Mouse (Mus musculus) CH12.LX (cell line): ENCODE measurements around the gene Nptn. TPM values are rescaled to one million over a fixed set of nuclear protein-coding genes. Genes with fewer than 3 reads are reported as not detected.

Source experiments
- DNase-seq: peaks from one replicate; pipeline ENCODE4 v3.0.0-alpha.2; 2013; ENCODE audit errors: extremely low read depth
- H3K27ac ChIP-seq: 2 replicates; pipeline ENCODE4 v1.5.1; 2012; ENCODE audit warnings: low read depth, mild to moderate bottlenecking, control low read depth, moderate library complexity; ENCODE audit not compliant: insufficient read depth
- H3K27me3 ChIP-seq: replicated peaks from 2 replicates; pipeline ENCODE3; 2012; ENCODE audit warnings: inconsistent platforms
- H3K36me3 ChIP-seq, 2 experiments: replicated peaks in 1 of 2; 2 replicates each; pipeline versions ENCODE3 to v1.6.1; 2012; ENCODE audit warnings: inconsistent platforms in 1 of 2, low read length in 1 of 2, mild to moderate bottlenecking in 1 of 2, mixed read lengths in 1 of 2, moderate library complexity in 1 of 2; ENCODE audit not compliant: control insufficient read depth in 1 of 2, insufficient read depth in 1 of 2
- H3K4me1 ChIP-seq, 2 experiments: 2 replicates each; pipeline ENCODE4 v1.6.1; 2012; ENCODE audit warnings: inconsistent platforms in 1 of 2, moderate library complexity in 1 of 2; ENCODE audit not compliant: insufficient read depth in 2 of 2, control insufficient read depth in 1 of 2
- H3K4me2 ChIP-seq: 2 replicates; pipeline ENCODE4 v1.6.1; 2012; ENCODE audit warnings: low read depth, mild to moderate bottlenecking, control low read depth; ENCODE audit not compliant: poor library complexity, insufficient read depth, severe bottlenecking
- H3K4me3 ChIP-seq, 3 experiments: fragments of 150-350 bp in 1 of 3; sonication (generic) in 1 of 3; replicated peaks in 1 of 3; 2 replicates each; pipeline versions ENCODE3 to v1.5.1; 2011 to 2012; ENCODE audit warnings: low read depth in 2 of 3, low read length in 2 of 3, mild to moderate bottlenecking in 2 of 3, moderate library complexity in 2 of 3, control low read depth in 1 of 3, improper control_type of control experiment in 1 of 3, inconsistent platforms in 1 of 3, mixed read lengths in 1 of 3; ENCODE audit not compliant: poor library complexity in 1 of 3
- H3K79me2 ChIP-seq: replicated peaks from 2 replicates; pipeline ENCODE4 v1.6.1; 2012; ENCODE audit warnings: mild to moderate bottlenecking, moderate library complexity; ENCODE audit not compliant: control insufficient read depth, poor library complexity, insufficient read depth, severe bottlenecking; ENCODE audit errors: extremely low read depth
- H3K9ac ChIP-seq: 2 replicates; pipeline ENCODE4 v1.6.1; 2012; ENCODE audit warnings: low read depth, mild to moderate bottlenecking, control low read depth, moderate library complexity; ENCODE audit not compliant: insufficient read depth
- H3K9me3 ChIP-seq: replicated peaks from 2 replicates; pipeline ENCODE3; 2012; ENCODE audit warnings: low read length, inconsistent platforms, mixed read lengths
- CTCF ChIP-seq, 2 experiments: IDR thresholded peaks in 1 of 2; conservative IDR thresholded peaks in 1 of 2; 2 replicates each; pipeline ENCODE4 v1.5.1; 2011 to 2012; ENCODE audit warnings: low read depth in 2 of 2, low read length in 2 of 2, improper control_type of control experiment in 1 of 2, inconsistent platforms in 1 of 2, mild to moderate bottlenecking in 1 of 2, moderate library complexity in 1 of 2
- ELF1 ChIP-seq: IDR thresholded peaks from 2 replicates; pipeline ENCODE4 v1.6.1; 2014; ENCODE audit warnings: low read depth, mild to moderate bottlenecking, inconsistent platforms, low read length, improper control_type of control experiment
- ETS1 ChIP-seq: conservative IDR thresholded peaks from 2 replicates; pipeline ENCODE4 v1.6.1; 2012; ENCODE audit warnings: low read depth, mild to moderate bottlenecking, inconsistent platforms, low read length, improper control_type of control experiment, moderate library complexity
- IRF4 ChIP-seq: IDR thresholded peaks from 2 replicates; pipeline ENCODE4 v1.6.1; 2014; ENCODE audit warnings: low read depth, mild to moderate bottlenecking, inconsistent platforms, low read length, improper control_type of control experiment
- JUN ChIP-seq: IDR thresholded peaks from 2 replicates; pipeline ENCODE4 v1.6.1; 2011; ENCODE audit warnings: low read depth, mild to moderate bottlenecking, low read length, improper control_type of control experiment, moderate library complexity; ENCODE audit not compliant: insufficient read depth
- KAT2A ChIP-seq: IDR thresholded peaks from 2 replicates; pipeline ENCODE4 v1.6.1; 2012; ENCODE audit warnings: low read length, improper control_type of control experiment, inconsistent platforms; ENCODE audit not compliant: insufficient replicate concordance
- MAX ChIP-seq: IDR thresholded peaks from 2 replicates; pipeline ENCODE4 v1.6.1; 2011; ENCODE audit warnings: low read length, improper control_type of control experiment
- MAZ ChIP-seq: IDR thresholded peaks from 2 replicates; pipeline ENCODE4 v1.6.1; 2012; ENCODE audit warnings: low read depth, mild to moderate bottlenecking, inconsistent platforms, low read length, improper control_type of control experiment, moderate library complexity
- MEF2A ChIP-seq: IDR thresholded peaks from 2 replicates; pipeline ENCODE4 v1.6.1; 2014; ENCODE audit warnings: low read depth, mild to moderate bottlenecking, inconsistent platforms, low read length, improper control_type of control experiment, borderline replicate concordance
- MXI1 ChIP-seq: IDR thresholded peaks from 2 replicates; pipeline ENCODE4 v1.6.1; 2011; ENCODE audit warnings: mild to moderate bottlenecking, low read depth, low read length, improper control_type of control experiment
- MYC ChIP-seq: IDR thresholded peaks from 2 replicates; pipeline ENCODE4 v1.6.1; 2011; ENCODE audit warnings: low read depth, mild to moderate bottlenecking, improper control_type of control experiment, low read length
- PAX5 ChIP-seq: IDR thresholded peaks from 2 replicates; pipeline ENCODE4 v1.6.1; 2012; ENCODE audit warnings: low read length, inconsistent platforms, mixed read lengths
- POLR2A ChIP-seq: IDR thresholded peaks from 2 replicates; pipeline ENCODE4 v1.6.1; 2011; ENCODE audit warnings: low read depth, mild to moderate bottlenecking, improper control_type of control experiment, low read length
- RAD21 ChIP-seq: IDR thresholded peaks from 2 replicates; pipeline ENCODE4 v1.6.1; 2011; ENCODE audit warnings: low read depth, mild to moderate bottlenecking, low read length, improper control_type of control experiment, moderate library complexity
- RCOR1 ChIP-seq: conservative IDR thresholded peaks from 2 replicates; pipeline ENCODE4 v1.6.1; 2012; ENCODE audit warnings: low read depth, mild to moderate bottlenecking, inconsistent platforms, low read length, improper control_type of control experiment
- SIN3A ChIP-seq: IDR thresholded peaks from 2 replicates; pipeline ENCODE4 v1.6.1; 2012; ENCODE audit warnings: low read length, improper control_type of control experiment, inconsistent platforms
- SMC3 ChIP-seq: IDR thresholded peaks from 2 replicates; pipeline ENCODE4 v1.6.1; 2011; ENCODE audit warnings: low read depth, low read length, improper control_type of control experiment
- TBP ChIP-seq: conservative IDR thresholded peaks from 2 replicates; pipeline ENCODE4 v1.6.1; 2011; ENCODE audit warnings: low read depth, low read length, improper control_type of control experiment
- TCF12 ChIP-seq: IDR thresholded peaks from 2 replicates; pipeline ENCODE4 v1.6.1; 2014; ENCODE audit warnings: low read depth, mild to moderate bottlenecking, inconsistent platforms, low read length, improper control_type of control experiment
- USF1 ChIP-seq: IDR thresholded peaks from 2 replicates; pipeline ENCODE4 v1.6.1; 2014; ENCODE audit warnings: low read depth, mild to moderate bottlenecking, inconsistent platforms, low read length, improper control_type of control experiment
- ZMIZ1 ChIP-seq: IDR thresholded peaks from 2 replicates; pipeline ENCODE4 v1.6.1; 2012; ENCODE audit warnings: low read depth, mild to moderate bottlenecking, inconsistent platforms, low read length, improper control_type of control experiment
- dilution Hi-C: fragments of 300-500 bp; cut with MboI; formaldehyde crosslinking; loops from 2 replicates; pipeline ENCODE4 v1.14.3; 2020; ENCODE audit warnings: low sequenced_read_pairs; ENCODE audit not compliant: extremely low pct_unique_long_range_greater_than_20kb, extremely low pct_ligation_motif_present
- in situ Hi-C: fragments of 300-500 bp; cut with MboI; formaldehyde crosslinking; loops from 3 replicates; pipeline ENCODE4 v1.14.3; 2019; ENCODE audit warnings: low sequenced_read_pairs, low pct_ligation_motif_present, low pct_unique_long_range_greater_than_20kb, mixed read lengths
- polyA plus RNA-seq: library from polyadenylated mRNA; unstranded; fragments of >175 nt; gene quantifications from 2 replicates; pipeline ENCODE4 v1.2.1, GENCODE M21; 2012; ENCODE audit warnings: low read depth; ENCODE audit not compliant: insufficient read length
- total RNA-seq, 2 experiments: library from RNA; depleted of rRNA; stranded (reverse); fragments of 300-350 nt in 1 of 2; fragments of >200 nt in 1 of 2; gene quantifications; 2 replicates each; pipeline ENCODE4 v1.2.3; 2012 to 2014

Nptn gene
- total and polyA plus RNA-seq, 3 experiments = 48.4 to 184 (median 175) TPM

DNA sequence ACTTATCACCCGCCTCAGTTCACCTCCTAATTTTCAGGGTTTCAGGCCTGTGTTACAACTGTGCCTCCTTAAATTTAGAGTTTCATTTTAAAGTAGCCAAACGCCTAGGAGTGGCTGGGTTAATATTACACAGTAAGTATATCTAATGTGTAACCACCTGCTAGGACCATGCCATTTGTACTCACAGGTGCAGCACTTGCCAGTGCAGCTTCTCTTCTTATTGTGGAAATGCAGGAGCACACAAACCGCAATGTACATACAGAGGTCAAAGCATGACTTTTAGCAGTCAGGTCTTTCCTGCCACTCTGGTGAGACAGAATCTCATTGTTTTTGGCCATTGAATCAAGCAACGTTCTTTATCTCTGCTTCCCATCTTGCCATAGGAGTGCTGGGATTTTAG is 72.5 kb downstream of the Nptn start:
- H3K27me3 ChIP-seq = no peaks in the 10 kb centered on the region
- no peak for DNase-seq
- TF ChIP-seq KAT2A (no peak), POLR2A (no peak), ZMIZ1 (no peak), MXI1 (no peak), RAD21 (no peak), MEF2A (no peak), ELF1 (no peak)
- peaks cover 0 to 23% of the 10 kb centered on the region in 2 experiments; a peak in 2 of 4 replicates for H3K4me1 ChIP-seq
- H3K4me2 ChIP-seq = no peak overlapping the region
- in situ Hi-C loops (loop anchor here (10.0 kb wide), 2 partner anchors 70 to 110 kb away; partner anchors contain the start of gene Nptn), dilution Hi-C loops (no loop called here)
- no peaks in the 10 kb centered on the region for H3K9me3 ChIP-seq
- H3K36me3 ChIP-seq = peaks cover 15 to 85% of the 10 kb centered on the region in 2 experiments
- no peak overlapping the region for H3K4me3 ChIP-seq
- no peak overlapping the region for H3K27ac ChIP-seq
- no peak overlapping the region for H3K9ac ChIP-seq
- no peaks in the 10 kb centered on the region for H3K79me2 ChIP-seq

DNA sequence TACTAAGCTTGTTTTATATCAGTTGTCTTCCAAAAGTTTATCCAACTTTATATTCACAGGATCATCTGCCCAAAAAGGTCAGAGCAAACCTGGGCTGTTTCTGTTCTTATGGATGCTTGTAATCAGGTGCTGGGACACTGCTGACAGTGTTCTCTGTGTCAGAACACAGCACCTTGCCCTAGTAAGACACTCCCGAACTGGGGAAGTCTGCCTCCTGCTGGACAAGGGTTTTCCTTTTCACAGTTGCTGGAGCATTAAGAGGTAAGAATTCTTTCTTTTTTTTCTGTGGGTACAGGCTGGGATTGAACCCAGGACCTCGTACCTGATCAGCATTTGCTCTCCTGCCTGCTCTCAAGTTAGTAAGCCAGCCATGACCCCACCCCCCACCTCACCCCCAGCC is 74.4 kb downstream of the Nptn start:
- H3K9me3 ChIP-seq = no peaks in the 10 kb centered on the region
- no peak overlapping the region for H3K4me3 ChIP-seq
- H3K4me2 ChIP-seq = no peak overlapping the region
- H3K27me3 ChIP-seq = no peaks in the 10 kb centered on the region
- dilution Hi-C loops (no loop called here), in situ Hi-C loops (loop anchor here (10.0 kb wide), 2 partner anchors 72 to 112 kb away; partner anchors contain the start of gene Nptn)
- peaks cover 0 to 31% of the 10 kb centered on the region in 2 experiments; a peak in 2 of 4 replicates for H3K4me1 ChIP-seq
- H3K36me3 ChIP-seq = peaks cover 15 to 86% of the 10 kb centered on the region in 2 experiments
- no peak overlapping the region for H3K27ac ChIP-seq
- H3K79me2 ChIP-seq = no peaks in the 10 kb centered on the region
- DNase-seq = peak; percentile 36
- no peak overlapping the region for H3K9ac ChIP-seq
- TF ChIP-seq IRF4 (no peak), JUN (no peak), TCF12 (no peak), USF1 (no peak), MAX (no peak), SIN3A (no peak), PAX5 (no peak), MYC (no peak), RCOR1 (no peak), TBP (no peak), RAD21 (peak; percentile 13), SMC3 (peak; percentile 46), ETS1 (no peak), MAZ (no peak), CTCF (conservative IDR thresholded peaks at IDR 0.05 in 1 of 2, IDR thresholded peaks at IDR 0.05 in 1 of 2; ENCODE audit: low read depth in 2 of 2, low read length in 2 of 2) (peak in 1 of 2 experiments; percentile 51; a peak in 2 of 4 replicates), POLR2A (no peak)
